Mouse (Mus musculus) cortical plate, adult 2 months (tissue): ENCODE measurements at regions not wholly inside any gene's neighbourhood (a gene's known extent, or its start where the extent isn't known, plus 50 kb on each side); places are given as distances from the start of the nearest gene placed in this dataset.

Source experiments
- CTCF ChIP-seq: fragments of 200-500 bp; IDR thresholded peaks from 2 replicates; pipeline ENCODE4 v1.5.1; 2011; ENCODE audit warnings: mild to moderate bottlenecking, control low read depth, low read length; ENCODE audit not compliant: insufficient read depth; ENCODE audit errors: extremely low read depth
- POLR2A ChIP-seq: fragments of 200-500 bp; IDR thresholded peaks from 2 replicates; pipeline ENCODE4 v1.6.1; 2011; ENCODE audit warnings: mild to moderate bottlenecking, low read length, control low read depth; ENCODE audit not compliant: insufficient read depth; ENCODE audit errors: extremely low read depth

GRCm38 (mm10) chr4:95151678-95152077 is 99.7 kb upstream of the Jun start:
- TF ChIP-seq POLR2A: no peak
- TF ChIP-seq CTCF: no peak
